Mouse (Mus musculus) layer of hippocampus, adult 11-12 months (tissue): ENCODE measurements around the gene Ndufb4.

ENCODE experiments used
- DNase-seq: peaks from one replicate; pipeline ENCODE4 v3.0.0; 2022; ENCODE audit warnings: low spot score

Ndufb4 gene

DNA sequence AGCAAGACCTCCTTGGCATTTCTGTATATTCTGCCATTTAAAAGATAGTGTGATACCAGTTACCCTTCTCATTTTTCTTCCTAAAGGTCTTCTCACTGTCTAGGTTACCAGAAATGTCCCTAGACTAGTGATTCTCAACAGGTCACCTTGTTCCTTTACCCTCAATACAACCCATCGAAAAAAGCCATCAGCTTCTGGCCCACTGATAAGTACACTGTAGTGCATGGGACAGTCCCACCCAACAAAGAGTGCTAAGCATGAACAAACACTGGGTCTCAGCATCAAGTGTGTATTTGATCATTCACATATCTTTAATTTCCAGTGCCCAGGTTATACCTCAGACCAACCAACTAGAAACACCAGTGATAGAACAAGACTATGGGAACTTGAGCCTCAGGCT is 19.2 kb downstream of the Ndufb4 start:
- DNase-seq = no peak

DNA sequence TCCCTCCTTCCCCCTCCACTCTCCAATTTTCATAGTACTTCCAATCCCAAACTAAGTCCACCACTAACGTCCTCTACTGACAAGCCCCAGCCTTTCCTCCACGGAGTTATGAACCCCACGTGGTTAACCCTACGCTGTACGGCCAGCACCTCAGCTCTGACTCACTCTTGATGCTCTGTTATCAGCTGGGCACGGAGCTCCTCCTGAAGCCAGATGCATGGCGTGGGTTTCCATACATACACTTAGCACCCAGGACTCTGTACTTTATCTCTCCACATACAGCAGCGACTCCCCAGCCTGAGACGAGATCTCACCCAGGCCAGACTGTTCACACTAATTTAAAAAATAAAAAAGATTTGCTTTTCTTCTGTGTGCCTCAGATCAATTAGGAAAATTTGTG is 19.7 kb downstream of the Ndufb4 start:
- no peak for DNase-seq

DNA sequence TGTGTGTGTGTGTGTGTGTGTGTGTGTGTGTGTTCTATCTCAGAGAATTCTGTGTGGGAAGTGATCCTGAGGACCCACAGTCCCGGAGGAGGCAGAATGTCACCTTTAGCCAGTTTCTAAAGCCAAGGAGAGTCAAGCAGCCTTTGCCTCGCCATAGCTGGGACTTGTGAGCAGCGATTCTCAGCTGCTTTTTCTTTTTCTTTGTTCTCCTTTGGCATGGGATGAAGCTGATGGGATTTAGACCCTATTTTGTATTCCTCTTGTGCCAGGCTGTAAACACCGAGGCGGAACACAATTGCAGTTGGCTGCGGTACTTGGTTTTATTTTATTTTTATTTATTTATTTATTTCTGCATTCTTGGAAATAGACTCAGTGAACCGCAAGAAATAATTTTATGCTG is 25.2 kb downstream of the Ndufb4 start:
- DNase-seq = no peak

DNA sequence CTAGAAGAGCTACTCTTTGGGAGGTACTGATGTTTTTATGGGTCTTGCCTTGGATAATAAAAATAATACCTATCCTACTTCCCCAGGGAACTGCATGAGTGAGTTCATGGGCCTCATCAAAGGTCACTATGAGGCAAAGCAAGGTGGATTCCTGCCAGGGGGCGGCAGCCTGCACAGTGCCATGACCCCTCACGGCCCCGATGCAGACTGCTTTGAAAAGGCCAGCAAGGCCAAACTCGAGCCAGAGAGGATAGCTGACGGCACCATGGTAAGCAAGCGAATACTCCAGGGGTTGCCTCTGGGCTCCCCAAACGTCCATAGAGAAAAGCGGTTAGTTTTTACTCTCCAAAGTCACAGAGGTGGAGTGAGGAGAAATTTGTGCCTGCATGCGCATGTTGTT is 25.9 kb downstream of the Ndufb4 start:
- DNase-seq = no peak

DNA sequence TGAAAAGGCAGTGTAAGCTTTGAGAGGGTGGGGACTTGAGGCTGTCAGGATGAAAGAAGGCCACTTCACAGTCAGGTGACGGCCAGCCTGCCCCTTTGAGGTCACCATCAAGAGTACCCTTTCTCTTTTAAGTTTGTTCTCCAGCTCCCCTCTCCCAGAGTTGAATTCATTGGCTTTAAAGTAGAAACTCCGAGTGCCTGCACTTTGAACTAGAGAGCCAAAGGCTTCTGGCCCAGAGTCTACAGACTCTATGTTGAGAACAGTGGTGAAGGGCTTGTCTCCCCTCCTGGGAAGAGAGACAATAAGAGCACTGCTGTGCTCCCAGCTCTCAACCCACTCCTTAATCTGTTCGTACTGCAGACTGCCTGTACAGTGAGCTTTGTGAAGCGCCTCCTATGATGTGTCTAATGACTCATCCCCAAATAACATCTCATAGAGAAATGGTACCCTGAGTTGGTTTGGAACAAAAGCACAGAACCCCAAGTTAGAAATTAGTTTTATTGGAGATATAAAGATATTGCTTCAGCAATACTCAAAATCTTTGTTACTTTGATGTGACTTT is 27.8 kb downstream of the Ndufb4 start:
- DNase-seq = no peak

DNA sequence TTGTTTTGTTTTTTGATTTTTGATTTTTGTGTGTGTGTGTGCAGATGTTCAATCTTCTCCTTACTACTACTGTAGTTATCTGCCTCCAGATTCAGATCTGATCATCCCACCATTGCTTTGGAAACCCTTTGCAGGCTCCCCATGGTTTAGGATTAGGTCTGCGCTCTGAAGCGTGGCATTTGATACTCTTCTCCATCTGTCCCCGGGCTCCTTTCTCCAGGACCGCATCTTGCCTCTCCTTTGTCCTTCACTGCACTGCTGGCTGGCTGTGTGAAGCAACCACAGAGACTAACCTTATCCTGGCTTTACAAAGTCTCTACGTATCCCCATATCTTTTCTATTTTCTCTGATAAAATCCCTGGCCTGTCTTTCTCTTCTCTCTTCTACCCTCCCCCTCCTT is 31.3 kb downstream of the Ndufb4 start:
- no peak for DNase-seq

DNA sequence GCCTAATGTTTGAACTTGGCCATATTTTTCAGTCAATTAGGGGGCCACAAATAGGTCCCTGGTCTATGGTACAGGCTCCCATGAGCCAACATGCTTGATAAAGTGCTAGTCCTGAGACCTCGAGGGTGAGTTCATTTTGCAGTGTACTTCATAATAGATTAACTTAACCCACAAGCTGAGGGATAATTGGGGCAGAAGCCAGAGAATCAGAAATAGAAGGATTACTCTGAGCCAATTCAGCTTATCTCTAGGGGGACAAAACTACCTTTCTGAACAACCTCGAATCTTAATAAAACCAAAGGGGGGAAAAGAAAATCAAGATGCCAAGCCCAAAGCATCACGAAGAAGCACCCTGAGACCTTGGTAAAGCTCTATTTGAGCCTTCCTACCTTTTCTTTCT is 31.9 kb downstream of the Ndufb4 start:
- DNase-seq = no peak

DNA sequence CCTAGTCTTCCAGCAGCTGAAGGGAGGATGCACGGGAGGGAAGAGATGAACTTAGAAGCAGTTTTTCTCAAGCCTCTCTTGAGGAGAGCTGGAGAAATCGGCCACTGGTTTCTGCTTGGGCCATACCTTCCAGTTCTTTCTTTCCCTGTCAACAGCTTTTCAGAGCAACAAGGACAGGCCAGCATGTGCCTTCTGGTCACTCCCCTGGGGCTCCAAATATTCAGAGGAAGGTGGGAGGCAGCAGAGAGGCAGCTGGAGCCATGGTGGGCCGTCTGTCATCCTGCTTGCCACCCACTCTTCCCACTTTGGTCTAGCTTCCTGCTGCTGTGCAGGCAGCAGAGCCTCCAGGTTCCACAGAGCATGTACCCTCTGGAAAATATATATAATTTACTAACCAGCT is 36.6 kb downstream of the Ndufb4 start:
- DNase-seq = peak; percentile 68

DNA sequence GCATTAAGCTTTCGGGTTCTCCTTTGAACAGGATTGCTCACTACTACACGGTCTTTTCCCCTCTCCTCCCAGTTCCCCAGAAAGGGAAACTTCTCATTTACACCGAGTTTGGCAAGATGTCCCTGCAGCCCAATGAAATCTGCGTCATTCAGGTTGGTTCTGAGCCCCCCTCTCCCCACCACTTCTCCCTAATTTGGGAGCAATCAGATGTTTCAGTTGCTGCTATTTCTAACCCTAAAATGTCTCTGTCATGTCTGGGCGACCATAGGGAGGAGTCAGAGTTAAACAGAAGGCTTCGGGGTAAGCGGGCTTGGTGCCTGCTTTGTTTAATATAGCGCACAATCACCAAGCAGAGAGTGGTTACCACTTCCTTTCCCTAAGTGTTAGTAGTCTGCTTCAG is 38.1 kb downstream of the Ndufb4 start:
- DNase-seq = no peak

DNA sequence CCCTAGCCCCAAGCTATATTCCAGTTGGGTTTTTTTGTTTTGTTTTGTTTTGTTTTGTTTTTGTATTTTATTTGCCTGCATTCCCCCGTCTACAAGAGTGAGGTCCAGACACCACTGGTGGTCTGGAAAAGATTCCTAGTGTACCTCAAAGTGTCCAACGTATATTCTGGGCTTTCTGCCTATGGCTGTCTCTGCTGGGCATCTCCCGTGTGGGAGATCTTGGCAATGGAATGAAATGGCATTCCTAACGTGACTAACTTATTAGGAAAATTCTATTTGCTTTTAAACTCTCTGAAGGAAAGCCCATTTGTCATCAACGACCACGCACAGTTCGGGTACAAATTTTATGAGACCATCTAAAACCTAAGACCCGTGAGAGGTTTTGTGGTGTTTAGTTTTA is 38.8 kb downstream of the Ndufb4 start:
- no peak for DNase-seq

DNA sequence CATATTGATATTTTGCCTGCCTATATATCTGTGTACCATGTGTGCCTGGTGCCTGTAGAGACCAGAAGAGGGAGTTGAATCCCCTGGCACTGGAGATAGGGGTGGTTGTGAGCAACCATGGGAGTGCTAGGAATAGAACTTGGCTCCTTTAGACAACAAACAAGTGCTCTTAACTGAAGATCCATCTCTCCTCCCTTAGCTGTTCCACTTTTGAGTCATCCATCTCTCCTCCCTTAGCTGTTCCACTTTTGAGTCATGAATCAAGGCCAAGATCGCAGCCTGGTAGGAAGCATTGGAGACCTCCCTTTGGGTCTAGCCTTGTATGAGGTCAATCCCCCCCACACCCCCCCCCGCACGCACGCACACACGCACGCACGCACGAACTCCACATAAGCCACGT is 39.7 kb downstream of the Ndufb4 start:
- no peak for DNase-seq

DNA sequence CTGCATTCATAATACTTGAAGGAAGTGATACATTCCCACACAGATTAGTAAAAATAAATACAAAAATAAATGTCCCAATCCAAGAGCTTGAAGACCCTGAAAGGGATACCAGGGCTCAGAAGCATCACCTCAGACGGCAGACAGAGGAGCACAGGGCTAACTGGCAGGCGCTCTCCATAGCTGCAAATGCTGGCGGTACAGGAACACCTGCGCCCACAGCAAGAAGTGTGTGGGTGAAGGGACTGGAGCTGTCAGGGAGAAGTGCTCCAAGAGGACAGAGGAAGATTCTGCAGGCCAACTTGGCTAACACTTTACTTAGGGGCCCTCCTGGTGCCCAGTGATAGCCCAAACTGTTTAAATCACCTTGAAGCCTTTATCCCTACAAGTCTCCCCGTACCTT is 42.2 kb downstream of the Ndufb4 start:
- no peak for DNase-seq

DNA sequence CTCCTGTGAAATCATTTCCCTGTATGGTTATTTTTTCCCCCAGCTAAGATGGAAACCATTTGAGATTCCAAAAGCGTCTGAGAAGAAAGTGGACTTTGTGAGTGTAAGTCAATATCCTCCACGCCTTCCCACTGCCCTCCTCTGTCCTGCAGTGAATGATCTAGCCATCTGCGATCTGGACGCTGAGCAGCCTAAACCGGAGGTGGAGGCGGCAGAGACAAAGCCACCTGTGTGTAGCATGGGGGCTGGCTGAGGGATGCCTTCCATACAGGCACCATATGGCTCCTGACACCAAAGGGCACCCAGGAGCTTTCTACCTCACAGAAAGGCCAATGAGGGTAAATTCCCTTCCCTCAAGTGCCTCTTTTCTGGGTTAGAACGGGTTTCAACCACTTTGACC is 43.2 kb downstream of the Ndufb4 start:
- DNase-seq = no peak

DNA sequence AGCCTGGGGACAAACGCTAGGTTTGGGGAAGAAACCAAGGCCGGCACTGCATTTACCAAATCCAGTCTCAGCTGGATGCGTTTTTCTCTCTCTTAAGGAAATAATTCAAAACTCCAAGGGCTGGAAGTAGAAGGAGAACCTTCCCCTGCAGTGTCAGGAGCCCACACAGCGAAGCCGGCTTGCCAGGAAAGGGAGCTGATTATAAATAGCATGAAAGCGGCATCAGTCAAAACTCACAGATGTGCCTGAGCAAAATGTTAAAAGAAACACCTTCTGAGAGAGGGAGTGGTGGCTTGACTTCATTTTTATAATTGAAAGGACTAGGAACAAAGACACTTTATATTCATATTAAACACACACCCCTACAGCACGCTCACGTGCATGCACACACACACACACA is 43.9 kb downstream of the Ndufb4 start:
- no peak for DNase-seq

DNA sequence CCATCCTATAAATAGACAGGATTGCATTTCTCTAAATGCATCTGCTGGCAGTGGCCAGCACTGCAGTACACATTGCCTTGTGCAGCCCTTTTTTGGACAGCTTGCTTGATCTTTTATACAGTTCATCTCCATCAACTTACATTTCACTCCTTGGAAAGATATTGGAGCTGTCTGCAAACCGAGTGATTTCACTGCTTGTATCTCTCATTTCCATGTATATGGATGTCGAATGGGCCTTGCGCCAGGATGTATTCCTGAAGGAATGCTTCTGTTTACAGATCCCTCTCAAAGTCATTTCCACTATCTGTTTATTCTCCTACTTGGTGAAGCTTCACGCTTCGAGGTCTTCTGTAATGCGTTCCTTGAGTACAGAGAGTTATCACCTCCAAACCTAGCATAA is 50.0 kb downstream of the Ndufb4 start:
- no peak for DNase-seq

DNA sequence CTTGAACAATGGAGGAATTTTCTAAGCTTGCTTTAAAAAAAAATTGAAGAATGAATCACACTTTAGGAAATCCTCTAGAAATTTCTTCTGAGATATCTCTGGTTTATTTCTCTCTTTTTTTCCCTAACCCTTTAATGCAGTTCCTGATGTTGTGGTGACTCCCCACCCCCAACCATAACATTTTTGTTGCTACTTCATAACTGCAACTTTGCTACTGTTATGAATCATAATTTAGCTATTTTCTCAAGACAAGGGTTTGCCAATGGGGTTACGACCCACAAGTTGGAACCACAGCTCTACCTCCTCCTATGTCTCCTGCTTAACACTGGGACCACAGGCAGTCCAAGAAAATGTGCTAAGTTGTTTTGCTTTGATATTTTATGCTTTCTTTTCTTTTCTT is 50.8 kb downstream of the Ndufb4 start:
- no peak for DNase-seq

DNA sequence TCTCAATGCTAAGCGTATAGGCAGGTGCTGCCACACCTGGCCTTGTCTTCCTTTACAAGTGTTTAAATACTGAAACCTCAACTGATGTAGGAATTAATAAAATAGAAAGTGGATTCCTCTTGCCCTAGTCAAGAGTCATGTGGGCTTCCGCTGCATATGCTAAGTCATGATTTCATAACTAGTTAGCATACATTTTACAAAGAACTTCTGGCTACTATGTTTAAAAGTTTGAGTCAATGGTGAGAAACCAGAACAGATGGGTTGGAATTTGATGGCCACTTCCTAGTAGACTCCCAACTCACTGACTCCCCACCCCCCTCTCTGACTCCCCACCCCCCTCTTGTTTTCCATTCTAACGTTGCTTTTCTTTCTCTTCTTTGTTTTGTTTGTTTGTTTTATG is 54.9 kb downstream of the Ndufb4 start:
- DNase-seq = no peak

DNA sequence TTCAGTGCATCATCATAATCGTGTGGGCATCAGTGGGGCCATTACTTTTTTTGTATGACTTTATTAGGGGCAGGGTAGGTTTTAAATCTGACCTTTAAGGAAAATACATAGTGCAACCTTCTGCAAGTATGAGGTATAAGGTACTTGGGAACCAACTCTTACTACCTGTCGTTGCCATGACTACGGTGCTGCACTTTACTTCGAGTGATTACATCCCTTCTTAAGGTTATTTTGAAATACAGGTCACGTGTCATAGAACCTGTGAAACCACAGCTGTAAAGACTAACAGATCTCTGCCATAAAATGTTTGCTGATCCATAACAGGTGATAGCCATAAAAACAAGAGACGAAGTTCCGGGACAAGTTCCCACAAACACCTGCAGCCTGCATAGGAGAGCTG is 55.8 kb downstream of the Ndufb4 start:
- no peak for DNase-seq

DNA sequence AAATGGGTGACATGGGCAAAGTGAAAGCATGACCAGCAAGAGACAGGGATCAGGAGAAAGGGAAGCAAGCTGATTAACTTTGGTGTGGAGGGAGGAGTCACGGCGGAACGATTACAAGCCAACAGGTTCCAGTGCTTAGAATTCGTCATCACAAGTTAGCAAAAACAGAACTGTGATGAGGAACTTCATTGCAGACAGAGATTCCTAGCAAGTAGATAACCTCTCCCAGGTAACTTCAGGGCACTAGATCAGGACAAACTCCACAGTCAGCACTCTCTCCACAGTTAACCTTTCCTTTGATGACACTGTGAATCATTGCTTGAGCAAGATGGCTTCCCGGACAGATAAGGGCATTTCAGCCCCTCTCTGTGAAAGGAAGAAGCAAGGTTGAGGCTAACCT is 56.8 kb downstream of the Ndufb4 start:
- DNase-seq = no peak
